Mouse (Mus musculus): Measurements from ENCODE around the gene Pdha2.

Pdha2 gene

GRCm38 (mm10) chr3:141212255-141212654 lies at the start of gene Pdha2:
TSS of gene Pdha2 (minus strand) at chr3:141212355.
- no peak for DNase-seq (ENCODE audit: low spot score in 2 of 2)

GRCm38 (mm10) chr3:141260518-141260917 lies 48.4 kb upstream of the Pdha2 start:
- no peak for DNase-seq (ENCODE audit: low spot score in 2 of 2)

GRCm38 (mm10) chr3:141251440-141251839 lies 39.3 kb upstream of the Pdha2 start:
- no peak for DNase-seq (ENCODE audit: low spot score in 2 of 2)

- no peak for DNase-seq (ENCODE audit: low spot score in 2 of 2)
Measured at GRCm38 (mm10) chr3:141244725-141245298, 32.7 kb upstream of the Pdha2 start.

DNA sequence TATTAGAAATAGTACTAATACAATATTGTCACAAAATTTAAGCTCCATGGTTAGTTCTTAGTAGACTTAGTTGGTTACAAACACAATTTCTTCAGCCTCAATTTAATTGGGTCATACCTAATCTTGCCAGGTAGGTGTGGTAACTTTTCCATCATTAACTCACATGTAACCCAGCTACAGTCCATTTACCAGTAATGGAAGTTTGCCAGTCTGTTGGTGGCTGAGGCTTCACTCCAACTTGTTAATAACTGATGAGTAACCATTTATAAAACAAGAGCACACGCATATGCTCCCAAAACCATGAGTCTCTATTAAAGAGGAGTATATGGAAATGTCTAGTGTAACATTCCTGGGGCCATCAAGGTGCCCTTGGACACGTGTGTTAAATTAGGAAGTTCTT lies 25.9 kb upstream of the Pdha2 start:
- DNase-seq (ENCODE audit: low spot score in 2 of 2) = no peak

DNA sequence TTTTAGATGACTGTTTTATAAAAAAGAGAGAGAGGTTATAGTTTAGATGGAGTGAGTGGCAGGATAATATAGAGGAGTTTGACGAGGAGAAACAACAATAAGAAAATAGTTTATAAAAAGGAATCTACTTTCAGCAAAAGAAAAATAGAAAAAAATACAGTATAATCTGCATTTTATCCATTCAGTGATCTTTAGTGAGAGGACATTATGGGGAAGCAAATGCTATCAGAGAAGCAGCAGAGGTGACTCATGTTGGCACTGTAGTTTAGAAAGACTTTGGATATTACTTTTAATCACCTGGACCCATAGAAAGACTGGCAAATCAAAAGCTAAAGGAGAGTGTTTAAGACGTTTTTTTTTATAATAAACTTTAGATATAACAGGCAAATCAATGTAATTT lies 17.0 kb upstream of the Pdha2 start:
- DNase-seq (ENCODE audit: low spot score in 2 of 2) = no peak

- DNase-seq (ENCODE audit: low spot score in 2 of 2) = no peak
Measured at GRCm38 (mm10) chr3:141222339-141222738, 10.2 kb upstream of the Pdha2 start.

DNA sequence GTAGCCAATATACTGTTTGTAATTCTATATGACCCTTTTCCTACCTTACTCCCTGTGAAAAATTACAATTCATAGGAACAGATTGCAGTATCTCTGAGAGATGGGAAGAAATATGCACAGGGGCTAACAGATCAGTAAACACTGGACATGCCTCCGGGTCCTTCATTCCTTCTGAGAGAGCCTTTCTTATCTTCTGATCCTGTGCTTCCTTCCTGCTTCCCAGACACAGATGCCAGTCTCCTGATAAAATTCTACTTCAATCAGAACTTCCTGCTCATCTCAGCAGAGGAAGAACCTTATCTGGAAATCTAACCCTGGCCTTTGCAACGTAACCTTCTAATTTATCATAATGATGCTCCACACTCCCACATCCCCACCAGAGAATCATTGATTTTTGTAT lies 6.4 kb upstream of the Pdha2 start:
- no peak for DNase-seq (ENCODE audit: low spot score in 2 of 2)

DNA sequence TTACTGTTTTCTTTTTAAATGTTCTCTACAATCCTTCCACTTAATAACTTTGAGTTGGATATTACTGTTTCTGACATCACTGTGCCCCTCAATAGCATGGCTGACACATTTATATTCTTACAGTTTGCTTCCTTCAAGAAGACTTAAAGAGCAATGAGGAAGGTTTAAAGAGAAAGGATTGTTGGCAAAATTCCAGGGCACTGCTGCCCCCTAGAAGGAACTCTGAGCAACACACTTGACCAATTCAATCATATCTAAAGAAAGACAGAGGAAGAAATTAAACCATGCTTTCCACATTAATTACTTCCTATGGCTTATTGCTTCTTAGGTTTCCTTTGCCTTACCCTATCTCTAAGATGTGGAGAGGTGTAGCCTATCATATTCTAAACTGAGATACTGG lies 4.8 kb upstream of the Pdha2 start:
- DNase-seq (ENCODE audit: low spot score in 2 of 2) = no peak

DNA sequence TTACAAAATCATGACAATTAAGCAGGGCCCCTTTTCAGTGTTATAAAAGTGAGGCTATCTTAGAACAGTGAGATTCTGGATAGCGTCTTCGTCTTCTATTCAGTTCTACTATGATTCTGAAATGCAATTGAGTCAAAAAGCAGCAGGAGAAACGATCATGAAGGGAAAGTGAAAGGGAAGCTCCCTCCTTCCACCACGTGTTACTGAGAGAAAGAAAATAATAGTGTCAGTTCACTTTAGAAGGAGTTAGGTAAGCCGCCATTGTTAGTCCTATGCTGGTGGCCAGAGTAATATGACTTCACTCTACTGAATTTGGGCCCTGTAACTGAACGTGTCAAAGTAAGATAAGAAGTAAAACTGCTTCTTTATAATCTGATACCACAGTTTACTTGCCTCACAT lies 4.1 kb upstream of the Pdha2 start:
- no peak for DNase-seq (ENCODE audit: low spot score in 2 of 2)

DNA sequence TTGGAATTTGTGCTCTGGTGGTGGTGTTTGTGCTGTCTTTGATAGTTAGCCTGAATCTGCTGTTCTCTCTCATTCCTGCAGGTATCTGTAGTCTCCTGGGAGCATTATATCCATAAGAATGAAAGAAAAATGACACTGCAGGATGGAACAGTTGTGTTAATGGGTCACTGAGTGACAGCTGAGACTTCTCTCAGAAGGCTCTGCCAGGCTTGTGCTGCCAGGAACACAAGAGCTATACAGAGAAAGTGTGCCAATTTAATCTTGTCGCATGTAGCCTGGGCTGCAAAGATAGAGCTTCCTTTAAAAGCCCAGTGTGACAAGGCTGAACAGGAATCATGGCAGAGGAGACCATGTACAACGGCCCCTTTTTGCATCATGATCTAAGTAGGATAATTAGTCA lies 2.6 kb upstream of the Pdha2 start:
- no peak for DNase-seq (ENCODE audit: low spot score in 2 of 2)

GRCm38 (mm10) chr3:141214197-141214596 lies 2.0 kb upstream of the Pdha2 start:
- DNase-seq (ENCODE audit: low spot score in 2 of 2) = no peak

GRCm38 (mm10) chr3:141211644-141212043 lies 511 bp downstream of the Pdha2 start:
- no peak for DNase-seq (ENCODE audit: low spot score in 2 of 2)

DNA sequence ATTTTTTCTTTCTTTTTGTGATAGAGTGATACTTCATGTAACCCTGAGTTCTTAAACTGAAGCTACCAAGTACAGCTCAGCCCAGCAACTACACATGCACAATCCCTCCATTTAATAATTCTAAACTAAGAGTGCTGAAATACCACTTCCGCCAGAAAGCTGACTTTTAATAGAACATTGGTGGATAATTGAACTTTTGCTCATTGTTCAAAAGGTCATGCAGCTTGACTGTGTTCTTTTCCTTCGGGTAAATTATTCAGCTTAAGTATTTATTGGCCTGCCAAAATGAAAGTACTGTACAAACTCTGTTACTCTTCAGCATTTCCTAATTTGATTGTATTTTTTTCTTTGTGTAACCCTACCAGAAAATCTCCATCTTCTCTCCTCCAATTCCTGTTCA lies 10.4 kb downstream of the Pdha2 start:
- no peak for DNase-seq (ENCODE audit: low spot score in 2 of 2)

- no peak for DNase-seq (ENCODE audit: low spot score in 2 of 2)
Measured at GRCm38 (mm10) chr3:141197308-141197861, 14.8 kb downstream of the Pdha2 start.

GRCm38 (mm10) chr3:141191653-141192052 lies 20.5 kb downstream of the Pdha2 start:
- no peak for DNase-seq (ENCODE audit: low spot score in 2 of 2)

- no peak for DNase-seq (ENCODE audit: low spot score in 2 of 2)
Measured at GRCm38 (mm10) chr3:141190429-141190828, 21.7 kb downstream of the Pdha2 start.

GRCm38 (mm10) chr3:141160986-141161385 lies 51.2 kb downstream of the Pdha2 start:
- no peak for DNase-seq (ENCODE audit: low spot score in 2 of 2)
